25 mouse cellular contexts compared by ENCODE assay signal in the genomic region with DNA sequence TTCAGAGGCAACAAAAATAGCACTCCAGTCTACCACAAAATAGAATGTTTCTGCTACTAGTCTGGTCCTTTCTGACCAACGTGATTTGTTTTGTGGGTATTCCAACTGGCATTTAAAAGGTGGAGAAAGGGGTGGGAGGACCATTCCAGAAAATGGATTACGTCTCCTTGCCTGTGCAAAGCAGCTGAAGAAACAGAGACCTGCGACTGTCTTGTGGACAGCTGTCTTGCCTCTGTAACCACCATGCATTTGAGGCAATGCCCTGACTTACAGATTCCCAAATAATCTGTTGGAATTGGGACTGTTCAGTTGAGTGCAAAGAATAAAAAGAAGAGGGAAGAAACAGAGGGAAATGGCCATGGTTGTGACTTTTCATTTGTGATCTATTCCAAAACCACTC.
"Had no signal": no experiment of that assay in that cellular context is flagged by ENCODE, and none has a peak within 500 bp of the region (broad histone marks: within the 10 kb centered on the region; RNA-seq: fewer than 3 reads in every experiment).

No protein-coding gene starts in this region.

- ATAC-seq: hindbrain, postnatal 0 days; intestine, embryonic 16.5 days had no signal

- DNase-seq: gastrocnemius, postnatal 14 days; gastrocnemius, postnatal 36 days; heart, adult 18-20 months; heart, postnatal 14 days; heart, postnatal 36 days; kidney, adult 11 months; kidney, adult 2 months; kidney, adult 9 months; kidney, postnatal 14 days; kidney, postnatal 36 days; layer of hippocampus, adult 9-11 months; layer of hippocampus, postnatal 36 days; liver; liver, embryonic 13.5 days had no signal

- H3K9ac ChIP-seq: heart, embryonic 13.5 days; heart, embryonic 15.5 days; hindbrain, embryonic 13.5 days; hindbrain, embryonic 15.5 days; kidney, embryonic 15.5 days; liver, embryonic 13.5 days had no signal

- H3K4me2 ChIP-seq: heart, embryonic 13.5 days; heart, embryonic 15.5 days; hindbrain, embryonic 13.5 days; hindbrain, embryonic 15.5 days; kidney, embryonic 15.5 days; liver, embryonic 11.5 days; liver, embryonic 13.5 days had no signal

- H3K4me1 ChIP-seq: heart, embryonic 10.5 days; heart, embryonic 13.5 days; heart, embryonic 15.5 days; hindbrain, embryonic 13.5 days; hindbrain, embryonic 15.5 days; kidney, embryonic 15.5 days; liver, embryonic 13.5 days had no signal

- H3K36me3 ChIP-seq: heart, embryonic 10.5 days; heart, embryonic 13.5 days; heart, embryonic 15.5 days; hindbrain, embryonic 13.5 days; hindbrain, embryonic 15.5 days; kidney, embryonic 15.5 days; liver, embryonic 13.5 days had no signal

- H3K9me3 ChIP-seq: heart, embryonic 10.5 days; heart, embryonic 13.5 days; heart, embryonic 15.5 days; hindbrain, embryonic 13.5 days; hindbrain, embryonic 15.5 days; kidney, embryonic 15.5 days; liver, embryonic 13.5 days had no signal

- H3K27ac ChIP-seq: heart, embryonic 10.5 days; heart, embryonic 13.5 days; heart, embryonic 15.5 days; hindbrain, embryonic 13.5 days; hindbrain, embryonic 15.5 days; hindbrain, postnatal 0 days; kidney, embryonic 15.5 days; kidney, postnatal 0 days; left cerebral cortex, adult 2 months; liver, embryonic 13.5 days had no signal

- H3K4me3 ChIP-seq: heart, embryonic 10.5 days; heart, embryonic 13.5 days; heart, embryonic 15.5 days; hindbrain, embryonic 13.5 days; hindbrain, embryonic 15.5 days; kidney, embryonic 15.5 days; left cerebral cortex, adult 2 months; liver, embryonic 13.5 days had no signal

- H3K27me3 ChIP-seq: heart, embryonic 13.5 days; heart, embryonic 15.5 days; hindbrain, embryonic 13.5 days; hindbrain, embryonic 15.5 days; kidney, embryonic 15.5 days; liver, embryonic 13.5 days had no signal
